8 mouse cellular contexts compared by ENCODE assay signal in genomic region chr16:75675871-75676270, GRCm38 (mm10).
DNase-seq lines count a peak whose midpoint lies in the region; ATAC-seq and TF ChIP-seq lines count a peak whose summit lies in the region.
"Had no signal": no experiment of that assay in that cellular context is flagged by ENCODE, and none has a peak within 500 bp of the region (broad histone marks: within the 10 kb centered on the region; RNA-seq: fewer than 3 reads in every experiment).

No protein-coding gene starts in this region.

- H3K4me3 ChIP-seq in G1E (ENCODE audit: low read depth, low read length) = no peak overlapping the region
- H3K4me3 ChIP-seq in lung, postnatal 0 days (ENCODE audit: low read depth, low read length) = no peak overlapping the region
- H3K4me3 ChIP-seq: heart, embryonic 15.5 days had no signal

- H3K9me3 ChIP-seq in G1E (replicated peaks) = no peaks in the 10 kb centered on the region
- H3K9me3 ChIP-seq in lung, postnatal 0 days (ENCODE audit: low read length) = no peaks in the 10 kb centered on the region
- H3K9me3 ChIP-seq: heart, embryonic 15.5 days had no signal

- TF ChIP-seq CTCF in G1E (IDR thresholded peaks at IDR 0.05; ENCODE audit: low read depth, low read length) = no peak; the same call in 1 of the 2 replicates
- TF ChIP-seq CTCF in lung, postnatal 0 days (IDR thresholded peaks at IDR 0.05) = peak; percentile 77

- H3K9ac ChIP-seq in lung, postnatal 0 days (replicated peaks; ENCODE audit: low read depth) = no peak overlapping the region
- H3K9ac ChIP-seq: heart, embryonic 15.5 days had no signal

- peak; percentile 70 for ATAC-seq in G1E (ENCODE audit: extremely low read depth, insufficient number of reproducible peaks, low FRiP score, poor library complexity, severe bottlenecking)
- ATAC-seq in granulocyte monocyte progenitor cell, adult 5-6 weeks (replicated peaks; ENCODE audit: poor library complexity, severe bottlenecking) = peak; percentile 93
- no peak for ATAC-seq in lung, postnatal 0 days

- no peaks in the 10 kb centered on the region for H3K27me3 ChIP-seq in G1E (ENCODE audit: insufficient read depth, low read length)
- no peaks in the 10 kb centered on the region for H3K27me3 ChIP-seq in lung, postnatal 0 days (replicated peaks; ENCODE audit: insufficient read depth, low read length)
- H3K27me3 ChIP-seq: heart, embryonic 15.5 days had no signal

- no peak overlapping the region for H3K4me2 ChIP-seq in lung, postnatal 0 days (replicated peaks; ENCODE audit: low read depth, low read length)
- H3K4me2 ChIP-seq: heart, embryonic 15.5 days had no signal

- peak; percentile 7 to 25 for DNase-seq in left cerebral cortex, adult 18-20 months (ENCODE audit: low spot score in 2 of 2)
- no peak for DNase-seq in left cerebral cortex, adult 8-10 months (ENCODE audit: low spot score in 2 of 2)
- DNase-seq in G1E (ENCODE audit: low spot score) = peak; percentile 2
- peak; percentile 70 for DNase-seq in brain, adult 2 months (ENCODE audit: low read depth, low spot score)
- DNase-seq in lung, postnatal 0 days (ENCODE audit: low spot score) = peak; percentile 79
- DNase-seq in skeletal muscle tissue, adult 2 months (ENCODE audit: low read depth, low spot score) = peak; percentile 19

- no peak overlapping the region for H3K27ac ChIP-seq in lung, postnatal 0 days (ENCODE audit: low read length)
- H3K27ac ChIP-seq: heart, embryonic 15.5 days had no signal

- 42% methylated on average over 2 of the region's 2 CpGs for WGBS in lung, postnatal 0 days

- no peaks in the 10 kb centered on the region for H3K4me1 ChIP-seq in G1E (ENCODE audit: insufficient read depth, low read depth, low read length)
- no peaks in the 10 kb centered on the region for H3K4me1 ChIP-seq in lung, postnatal 0 days (ENCODE audit: insufficient read depth, low read depth, low read length)
- H3K4me1 ChIP-seq: heart, embryonic 15.5 days had no signal

- no peaks in the 10 kb centered on the region for H3K36me3 ChIP-seq in G1E (replicated peaks)
- no peaks in the 10 kb centered on the region for H3K36me3 ChIP-seq in lung, postnatal 0 days (ENCODE audit: insufficient read depth, low read length)
- H3K36me3 ChIP-seq: heart, embryonic 15.5 days had no signal

- no peak for TF ChIP-seq EP300 in lung, postnatal 0 days (IDR thresholded peaks at IDR 0.05)

Comparison
In these comparisons a context has a peak if more than half of its experiments do, and no peak if none do; other contexts are left out.
1. DNase-seq: peak in left cerebral cortex, adult 18-20 months (2 of 2), G1E (single experiment), brain, adult 2 months (single experiment), lung, postnatal 0 days (single experiment) and skeletal muscle tissue, adult 2 months (single experiment); none in left cerebral cortex, adult 8-10 months (0 of 2).